Comparison of ENCODE assay signal across 8 mouse cellular contexts in genomic region chr4:88867926-88868911, GRCm38 (mm10). TPM values are rescaled to one million over a fixed set of nuclear protein-coding genes. Genes with fewer than 3 reads are reported as not detected.
A peak's percentile ranks its signal among the peaks of the same experiment; 100 is the strongest.
DNase-seq lines count a peak whose midpoint lies in the region; ATAC-seq and TF ChIP-seq lines count a peak whose summit lies in the region.

No protein-coding gene starts in this region.

- DNase-seq in spleen, adult 12 weeks (ENCODE audit: low spot score) = peak; percentile 40
- no peak for DNase-seq in spleen, postnatal 14 days (ENCODE audit: low spot score in 2 of 2)
- peak; percentile 43 for DNase-seq in forelimb bud, embryonic 11.5 days (ENCODE audit: low read depth, low spot score)
- DNase-seq in intestine, embryonic 14.5 days (ENCODE audit: low spot score) = peak; percentile 78
- DNase-seq in layer of hippocampus, adult 9-10 months (ENCODE audit: low spot score) = no peak

- TF ChIP-seq POLR2A in bone marrow macrophage, adult 2 months (IDR thresholded peaks at IDR 0.05; ENCODE audit: borderline replicate concordance, low read depth, low read length) = no peak
- TF ChIP-seq POLR2A in olfactory bulb, adult 2 months (IDR thresholded peaks at IDR 0.05; ENCODE audit: insufficient read depth, low read depth, low read length) = no peak

- H3K9me3 ChIP-seq in intestine, embryonic 14.5 days (ENCODE audit: control insufficient read depth, low read length) = no peaks in the 10 kb centered on the region
- H3K9me3 ChIP-seq in lung, embryonic 15.5 days = no peaks in the 10 kb centered on the region

- H3K9ac ChIP-seq in intestine, embryonic 14.5 days (ENCODE audit: low read length) = peak overlapping the region; percentile 46
- peak overlapping the region; percentile 36 for H3K9ac ChIP-seq in lung, embryonic 15.5 days

- no peak overlapping the region for H3K27ac ChIP-seq in bone marrow macrophage, adult 2 months (ENCODE audit: insufficient read depth, low read depth, low read length)
- no peak overlapping the region for H3K27ac ChIP-seq in intestine, embryonic 14.5 days (ENCODE audit: low read depth)
- H3K27ac ChIP-seq in lung, embryonic 15.5 days = 0 out of 2 replicates have a peak overlapping the region, but pooled peaks have one; percentile 6
- H3K27ac ChIP-seq in olfactory bulb, adult 2 months (ENCODE audit: insufficient read depth, low read depth, low read length) = no peak overlapping the region

- no peaks in the 10 kb centered on the region for H3K36me3 ChIP-seq in intestine, embryonic 14.5 days (ENCODE audit: control insufficient read depth, insufficient read depth, low read length)
- H3K36me3 ChIP-seq in lung, embryonic 15.5 days = no peaks in the 10 kb centered on the region

- peak overlapping the region; percentile 91 for H3K4me2 ChIP-seq in intestine, embryonic 14.5 days (ENCODE audit: low read length)
- peak overlapping the region; percentile 93 for H3K4me2 ChIP-seq in lung, embryonic 15.5 days

- H3K27me3 ChIP-seq in intestine, embryonic 14.5 days (replicated peaks; ENCODE audit: control insufficient read depth, insufficient read depth, low read length) = 0 out of 2 replicates have a peak, but pooled peaks cover 4% of the 10 kb centered on the region
- H3K27me3 ChIP-seq in lung, embryonic 15.5 days = peaks cover 18% of the 10 kb centered on the region

- peaks cover 7% of the 10 kb centered on the region for H3K4me1 ChIP-seq in bone marrow macrophage, adult 2 months (ENCODE audit: control insufficient read depth, insufficient read depth, low read length)
- no peaks in the 10 kb centered on the region for H3K4me1 ChIP-seq in intestine, embryonic 14.5 days (replicated peaks; ENCODE audit: control insufficient read depth, insufficient read depth, low read length)
- H3K4me1 ChIP-seq in lung, embryonic 15.5 days = peaks cover 8% of the 10 kb centered on the region; the same call in 1 of the 2 replicates
- peaks cover 4% of the 10 kb centered on the region; the same call in 1 of the 2 replicates for H3K4me1 ChIP-seq in olfactory bulb, adult 2 months (ENCODE audit: control insufficient read depth, insufficient read depth, low read length)

- WGBS in intestine, embryonic 14.5 days = 7% methylated on average over 31 of the region's 31 CpGs
- WGBS in lung, embryonic 15.5 days = 5% methylated on average over 31 of the region's 31 CpGs
- 7% methylated on average over 31 of the region's 31 CpGs for WGBS in olfactory bulb, adult 2 months

- TF ChIP-seq CTCF in bone marrow macrophage, adult 2 months (IDR thresholded peaks at IDR 0.05; ENCODE audit: low read depth, low read length) = no peak
- no peak for TF ChIP-seq CTCF in olfactory bulb, adult 2 months (IDR thresholded peaks at IDR 0.05; ENCODE audit: insufficient read depth, low read depth, low read length)

- H3K4me3 ChIP-seq in bone marrow macrophage, adult 2 months (ENCODE audit: insufficient read depth, low read length) = peak overlapping the region; percentile 59
- peak overlapping the region; percentile 56 for H3K4me3 ChIP-seq in intestine, embryonic 14.5 days (ENCODE audit: low read depth, low read length)
- H3K4me3 ChIP-seq in lung, embryonic 15.5 days = peak overlapping the region; percentile 54
- H3K4me3 ChIP-seq in olfactory bulb, adult 2 months (ENCODE audit: insufficient read depth, low read depth, low read length) = peak overlapping the region; percentile 58

- ATAC-seq in intestine, embryonic 14.5 days (replicated peaks; ENCODE audit: low FRiP score, low TSS enrichment, low read depth) = peak; percentile 81
- ATAC-seq in lung, embryonic 15.5 days (ENCODE audit: borderline replicate concordance, extremely low read depth, low FRiP score, low TSS enrichment) = peak; percentile 70

RNA-seq across cellular contexts. Expression of gene Ifne, which starts 11.8 kb away (rescaled TPM):
- polyA plus RNA-seq in bone marrow macrophage, adult 2 months (2012; ENCODE audit: insufficient read depth, insufficient read length, missing spikeins) = not detected in 2 replicates
- not detected in 2 replicates for polyA plus RNA-seq in intestine, embryonic 14.5 days (2014; fragmentation: Nextera tagmentation; extraction: Ambion mirVana)
- polyA plus RNA-seq in lung, embryonic 15.5 days (2015; fragmentation: Nextera tagmentation; extraction: Ambion mirVana) = not detected in 2 replicates
- not detected in 2 replicates for polyA plus RNA-seq in olfactory bulb, adult 2 months (2012; ENCODE audit: insufficient read depth, insufficient read length, low replicate concordance, missing spikeins)

RNA-seq across cellular contexts. Expression of gene Ifna1, which starts 18.3 kb away (rescaled TPM):
- polyA plus RNA-seq in bone marrow macrophage, adult 2 months (2012; ENCODE audit: insufficient read depth, insufficient read length, missing spikeins) = not detected in 2 replicates
- not detected in 2 replicates for polyA plus RNA-seq in intestine, embryonic 14.5 days (2014; fragmentation: Nextera tagmentation; extraction: Ambion mirVana)
- not detected in 2 replicates for polyA plus RNA-seq in lung, embryonic 15.5 days (2015; fragmentation: Nextera tagmentation; extraction: Ambion mirVana)
- polyA plus RNA-seq in olfactory bulb, adult 2 months (2012; ENCODE audit: insufficient read depth, insufficient read length, low replicate concordance, missing spikeins) = not detected in 2 replicates

RNA-seq across cellular contexts. Expression of gene Ifna4, which starts 26.6 kb away (rescaled TPM):
- polyA plus RNA-seq in bone marrow macrophage, adult 2 months (2012; ENCODE audit: insufficient read depth, insufficient read length, missing spikeins) = not detected in 2 replicates
- not detected in 2 replicates for polyA plus RNA-seq in intestine, embryonic 14.5 days (2014; fragmentation: Nextera tagmentation; extraction: Ambion mirVana)
- not detected in 2 replicates for polyA plus RNA-seq in lung, embryonic 15.5 days (2015; fragmentation: Nextera tagmentation; extraction: Ambion mirVana)
- not detected in 2 replicates for polyA plus RNA-seq in olfactory bulb, adult 2 months (2012; ENCODE audit: insufficient read depth, insufficient read length, low replicate concordance, missing spikeins)

RNA-seq across cellular contexts. Expression of gene Ifna5, which starts 32.9 kb away (rescaled TPM):
- polyA plus RNA-seq in bone marrow macrophage, adult 2 months (2012; ENCODE audit: insufficient read depth, insufficient read length, missing spikeins) = not detected in 2 replicates
- not detected in 2 replicates for polyA plus RNA-seq in intestine, embryonic 14.5 days (2014; fragmentation: Nextera tagmentation; extraction: Ambion mirVana)
- not detected in 2 replicates for polyA plus RNA-seq in lung, embryonic 15.5 days (2015; fragmentation: Nextera tagmentation; extraction: Ambion mirVana)
- polyA plus RNA-seq in olfactory bulb, adult 2 months (2012; ENCODE audit: insufficient read depth, insufficient read length, low replicate concordance, missing spikeins) = not detected in 2 replicates

RNA-seq across cellular contexts. Expression of gene Ifna6, which starts 41.0 kb away (rescaled TPM):
- not detected in 2 replicates for polyA plus RNA-seq in bone marrow macrophage, adult 2 months (2012; ENCODE audit: insufficient read depth, insufficient read length, missing spikeins)
- polyA plus RNA-seq in intestine, embryonic 14.5 days (2014; fragmentation: Nextera tagmentation; extraction: Ambion mirVana) = not detected in 2 replicates
- polyA plus RNA-seq in lung, embryonic 15.5 days (2015; fragmentation: Nextera tagmentation; extraction: Ambion mirVana) = not detected in 2 replicates
- not detected in 2 replicates for polyA plus RNA-seq in olfactory bulb, adult 2 months (2012; ENCODE audit: insufficient read depth, insufficient read length, low replicate concordance, missing spikeins)

Comparison
In these comparisons a context has a peak if more than half of its experiments do, and no peak if none do; other contexts are left out.
1. DNase-seq: peak in spleen, adult 12 weeks (single experiment), forelimb bud, embryonic 11.5 days (single experiment) and intestine, embryonic 14.5 days (single experiment); none in spleen, postnatal 14 days (0 of 2) and layer of hippocampus, adult 9-10 months (single experiment).
2. Peak in every context shown above with its lines, with median percentiles within 50 percentile points of each other: H3K4me3 ChIP-seq.